Mouse (Mus musculus) heart, postnatal 14 days (tissue): ENCODE data around the gene Jakmip3. TPM values are rescaled to one million over a fixed set of nuclear protein-coding genes. Genes with fewer than 3 reads are reported as not detected.

ENCODE experiments used
- DNase-seq, 2 experiments: peaks; one replicate each; pipeline ENCODE4 v3.0.0; 2021 to 2022
- intact Hi-C: fragments of 180-260 bp; cut with DNase I; formaldehyde crosslinking; loops from one replicate; pipeline ENCODE4 v1.15.1; 2025
- long read RNA-seq, 2 experiments: library from polyadenylated mRNA; stranded (forward); transcript quantifications; one replicate each; pipeline ENCODE4 v2.0.0; 2021
- total RNA-seq, 2 experiments: library from RNA; stranded (reverse); gene quantifications; 2 replicates each; pipeline ENCODE4 v1.2.3; 2021

Jakmip3 gene
- under 1 TPM in 1 of 2 experiments, not detected in 1; 0.31 TPM for total RNA-seq
- long read RNA-seq, experiment 1, result 0 reads
- long read RNA-seq, experiment 2, result 0 reads

DNA sequence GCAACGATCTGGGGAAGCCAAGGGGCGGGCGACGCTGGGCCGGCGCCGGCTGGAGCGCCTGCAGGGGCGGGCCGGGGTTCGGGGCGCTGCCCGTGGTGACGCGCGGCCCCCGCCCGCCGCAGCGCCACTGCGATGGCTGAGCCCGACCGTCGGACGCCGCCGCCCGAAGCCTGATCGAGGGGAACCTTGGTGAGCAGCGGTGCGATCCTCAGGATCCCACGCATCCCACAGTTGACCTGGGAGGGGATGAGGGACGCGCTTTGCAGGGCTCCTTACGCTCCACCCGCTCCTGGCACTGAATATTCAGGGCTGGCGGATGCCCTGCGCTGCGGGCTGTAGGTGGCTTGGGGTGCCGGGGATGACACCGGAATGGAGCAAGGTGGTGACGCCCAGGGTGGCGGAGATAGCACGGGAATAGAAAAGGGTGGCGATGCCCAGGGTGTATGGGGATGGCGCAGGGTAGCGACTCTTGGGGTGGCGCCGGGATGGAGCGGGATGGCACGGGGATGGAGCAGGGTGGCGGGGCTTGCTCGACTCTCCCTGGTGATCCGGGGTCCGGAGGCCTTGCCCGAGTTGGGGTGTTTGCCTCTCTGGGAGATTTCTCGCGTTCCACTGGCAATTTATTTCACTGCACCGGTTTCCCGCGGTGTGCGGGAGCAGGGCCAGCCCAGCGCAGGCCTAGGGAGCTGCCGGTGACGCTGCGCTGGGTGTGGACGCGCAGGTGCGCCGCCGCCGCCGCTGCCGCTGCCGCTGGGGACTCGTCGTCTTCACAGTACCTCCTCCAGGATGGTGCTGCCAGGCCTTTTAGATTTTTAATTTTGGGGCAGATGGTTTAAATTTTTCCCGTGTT lies at the start of gene Jakmip3:
Gene Jakmip3 (plus strand): TSS at position 119 of the 850 bp plus-strand sequence.
- no peak for DNase-seq
- intact Hi-C loops, result loop anchor here (5.0 kb wide), 1 partner anchor 51 kb away; no protein-coding TSS in a partner anchor

DNA sequence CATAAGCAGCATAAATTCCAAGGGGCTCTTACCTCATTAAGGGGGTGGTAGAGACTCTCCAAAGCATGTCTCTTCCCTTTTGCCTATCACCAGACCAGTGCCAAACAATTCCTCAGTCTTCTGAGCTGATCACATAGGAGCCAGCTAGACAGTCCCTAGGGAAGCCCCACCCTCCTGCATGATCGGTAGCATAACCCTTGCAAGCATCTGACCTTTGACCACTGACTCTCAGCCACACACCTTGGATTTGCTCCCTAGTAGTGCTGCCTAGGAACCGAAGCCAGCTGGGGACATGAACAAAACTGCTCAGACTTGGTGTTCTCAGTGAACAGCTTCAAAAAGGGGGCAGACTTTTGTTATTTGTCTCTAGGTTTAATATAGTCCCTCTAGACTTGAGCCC lies 42.4 kb upstream of the Jakmip3 start:
- DNase-seq, result no peak
- intact Hi-C loops, result no loop called here

DNA sequence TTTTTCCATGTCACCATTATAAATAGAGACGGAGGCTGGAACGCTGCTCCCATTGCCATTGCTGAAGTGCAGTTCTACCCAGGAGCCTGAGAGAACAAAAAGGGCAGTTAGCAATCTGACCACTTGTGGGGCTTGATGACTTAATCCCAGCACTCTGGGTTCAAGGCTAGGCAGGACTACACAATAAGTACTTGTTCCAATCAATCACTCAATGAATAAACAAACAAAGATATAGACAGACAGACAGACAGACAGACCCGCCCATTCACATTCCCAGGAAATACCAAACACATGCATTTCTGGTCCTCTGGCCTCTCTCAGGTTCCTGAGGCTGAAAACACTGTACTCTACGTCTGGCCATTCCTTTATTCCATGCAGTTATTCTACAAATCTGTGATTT lies 41.8 kb upstream of the Jakmip3 start:
- intact Hi-C loops, result no loop called here
- DNase-seq, result no peak

DNA sequence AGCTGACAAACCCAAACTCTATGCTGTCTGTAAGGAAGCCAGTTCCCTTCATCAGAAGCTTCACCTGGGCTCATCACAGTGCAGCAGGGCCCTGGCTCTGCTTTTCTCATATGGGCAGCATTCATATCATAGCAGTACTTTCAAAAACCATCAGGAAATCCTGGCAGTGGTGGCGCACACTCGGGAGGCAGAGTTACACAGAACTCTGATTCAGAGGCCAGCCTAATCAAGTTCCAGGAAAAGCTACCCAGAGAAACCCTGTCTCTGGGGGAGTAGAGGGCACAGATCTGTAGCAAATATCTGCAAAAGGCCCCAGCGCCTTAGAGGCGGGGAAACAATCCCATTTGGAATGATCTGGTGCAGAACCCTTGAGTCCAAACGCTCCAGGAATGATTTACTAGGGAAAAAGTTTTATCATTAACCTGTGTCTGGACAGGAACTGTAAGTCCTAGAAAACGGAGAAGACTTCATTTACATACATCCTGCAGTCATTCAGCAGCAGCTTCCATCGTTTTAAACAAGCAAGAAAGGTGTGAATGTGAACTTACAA lies 36.6 kb upstream of the Jakmip3 start:
- intact Hi-C loops, result no loop called here

DNA sequence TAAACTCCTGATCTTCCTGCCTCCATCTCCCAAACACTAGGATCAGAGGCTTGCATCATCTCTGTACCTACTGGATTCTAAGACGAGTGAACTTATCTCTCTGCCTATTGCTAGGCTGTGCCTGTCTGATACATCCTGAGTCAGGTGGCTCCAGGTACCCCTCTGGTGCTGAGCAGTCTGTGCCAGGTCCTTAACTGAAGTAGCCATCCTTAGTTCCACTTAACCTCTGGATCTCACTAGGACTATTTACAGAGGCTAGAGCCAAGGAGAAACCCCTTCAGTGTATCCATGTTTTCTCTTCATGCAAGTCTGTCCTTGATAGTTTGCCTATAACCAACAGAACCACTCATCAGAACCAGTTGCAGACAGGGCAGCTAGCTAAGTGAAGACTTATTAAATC lies 34.1 kb upstream of the Jakmip3 start:
- intact Hi-C loops, result loop anchor here (5.0 kb wide), 1 partner anchor 59 kb away; the partner anchor contains the start of genes Mapk1ip1 and Ppp2r2d
- DNase-seq, result no peak

More for the DNA sequence above, 36.6 kb upstream of the Jakmip3 start:
- DNase-seq, result no peak

DNA sequence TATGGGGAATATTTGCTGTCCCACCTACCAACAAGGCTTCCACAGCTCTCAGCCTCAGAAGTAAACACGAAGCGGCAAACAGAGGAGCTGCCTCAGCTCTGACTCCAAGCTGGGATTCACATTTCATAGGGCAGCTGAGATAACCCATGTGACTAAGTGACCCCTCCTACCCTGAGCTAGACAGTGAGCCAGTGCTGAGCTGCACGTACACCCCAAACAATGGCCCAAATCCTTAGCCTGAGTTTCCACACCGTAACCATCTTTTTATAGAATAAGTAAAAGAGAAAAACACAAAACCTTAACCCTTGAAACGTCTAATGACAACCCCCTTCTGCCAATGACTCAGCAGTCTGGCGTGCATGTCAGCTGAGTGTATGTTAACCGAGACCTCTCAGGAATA lies 33.5 kb upstream of the Jakmip3 start:
- intact Hi-C loops, result loop anchor here (5.0 kb wide), 1 partner anchor 60 kb away; the partner anchor contains the start of genes Mapk1ip1 and Ppp2r2d
- peak; percentile 38 to 50 for DNase-seq

DNA sequence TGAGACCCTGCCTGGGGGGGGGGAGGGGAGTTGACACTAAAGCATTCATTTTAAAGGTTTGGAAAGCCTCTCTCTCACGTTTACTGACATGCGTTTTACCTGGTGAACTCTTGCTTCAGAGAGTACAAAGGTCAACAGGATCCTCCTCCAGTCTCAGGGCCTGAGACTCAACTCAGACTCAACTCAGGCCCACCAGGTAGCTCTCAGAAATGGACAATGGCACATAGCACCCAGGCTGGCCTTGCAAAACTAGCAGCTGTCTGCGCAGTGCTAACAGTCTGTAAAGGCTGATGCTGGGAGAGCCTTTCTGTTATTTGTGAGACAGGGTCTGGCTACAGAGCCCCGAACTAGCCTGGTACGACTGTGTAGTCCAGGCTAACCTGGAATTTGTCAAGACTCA lies 32.6 kb upstream of the Jakmip3 start:
- no peak for DNase-seq
- intact Hi-C loops, result loop anchor here (5.0 kb wide), 1 partner anchor 61 kb away; the partner anchor contains the start of genes Mapk1ip1 and Ppp2r2d

DNA sequence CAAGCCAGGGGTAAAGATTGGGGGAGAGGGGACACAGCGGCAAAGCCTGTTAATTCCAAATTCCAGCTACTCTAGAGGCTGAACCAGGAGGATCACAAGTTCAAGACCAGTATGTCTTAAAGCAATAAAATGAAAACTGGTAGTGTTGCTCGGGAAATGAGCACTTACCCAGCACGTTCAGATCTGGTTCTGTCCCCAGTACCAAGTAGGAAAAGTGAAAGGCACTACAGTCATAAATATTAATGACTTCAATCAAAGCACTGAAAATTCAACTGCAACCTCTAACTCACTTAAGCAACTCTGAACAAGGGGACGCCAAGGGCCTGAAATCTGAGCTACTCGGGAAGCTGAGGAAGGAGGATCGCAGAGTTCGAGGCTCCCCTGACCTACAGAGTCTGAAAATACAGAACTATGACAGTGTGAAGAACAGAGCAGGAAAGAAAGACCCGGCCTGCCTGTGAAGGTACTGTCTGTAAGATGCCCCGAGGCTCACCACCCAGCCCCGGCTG lies 31.7 kb upstream of the Jakmip3 start:
- intact Hi-C loops, result loop anchor here (5.0 kb wide), 1 partner anchor 62 kb away; the partner anchor contains the start of genes Mapk1ip1 and Ppp2r2d
- DNase-seq, result no peak

DNA sequence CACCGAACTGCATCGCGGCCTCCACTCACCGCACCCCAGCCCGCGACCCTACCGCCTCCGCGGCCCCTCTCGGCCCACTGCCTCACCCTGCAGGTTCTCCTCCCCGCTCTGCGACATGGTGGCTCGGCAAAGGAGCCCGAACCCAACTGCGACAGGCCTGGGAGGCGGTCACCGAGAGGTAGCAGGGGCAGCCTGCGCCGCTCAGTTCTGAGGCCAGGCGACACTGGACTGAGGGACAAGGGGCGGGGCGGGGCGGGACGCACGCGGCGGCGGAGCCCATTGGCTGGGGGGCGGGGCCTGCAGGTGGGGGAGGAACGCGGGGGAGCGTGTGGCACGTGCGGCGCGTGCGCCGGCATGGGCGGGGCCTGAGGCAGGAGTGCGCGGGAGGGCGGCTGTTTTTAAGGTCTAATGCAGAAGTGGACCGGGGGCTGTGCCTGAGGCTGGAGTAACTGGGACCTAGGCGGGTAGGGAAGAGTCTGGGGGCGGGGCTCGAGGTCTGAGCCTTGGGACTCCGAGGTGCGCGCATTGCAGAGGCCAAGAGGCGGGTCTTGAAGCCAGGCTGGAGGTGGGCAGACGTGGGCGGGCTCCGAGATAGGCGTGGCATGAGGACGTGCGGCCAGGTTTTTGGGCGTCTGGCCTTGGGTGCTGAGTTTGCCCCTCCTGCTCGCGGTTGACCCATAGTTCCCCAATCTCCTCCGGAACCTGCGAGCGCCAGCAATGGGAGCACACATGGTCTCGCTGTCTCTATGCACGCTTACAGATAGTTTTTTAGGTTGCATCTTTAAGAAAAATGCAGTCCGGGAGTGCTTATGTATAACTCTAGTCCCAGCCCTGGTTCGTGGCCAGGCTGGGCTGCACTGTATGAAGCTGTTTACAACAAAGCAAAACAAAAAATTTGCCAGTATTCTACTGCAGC lies 31.0 kb upstream of the Jakmip3 start, which contains the start of gene Bnip3:
Gene Bnip3 (minus strand): TSS at position 243 of the 916 bp plus-strand sequence.
- peak; percentile 90 to 94 for DNase-seq
- intact Hi-C loops, result loop anchor here (5.0 kb wide), 1 partner anchor 62 kb away; the partner anchor contains the start of genes Mapk1ip1 and Ppp2r2d

DNA sequence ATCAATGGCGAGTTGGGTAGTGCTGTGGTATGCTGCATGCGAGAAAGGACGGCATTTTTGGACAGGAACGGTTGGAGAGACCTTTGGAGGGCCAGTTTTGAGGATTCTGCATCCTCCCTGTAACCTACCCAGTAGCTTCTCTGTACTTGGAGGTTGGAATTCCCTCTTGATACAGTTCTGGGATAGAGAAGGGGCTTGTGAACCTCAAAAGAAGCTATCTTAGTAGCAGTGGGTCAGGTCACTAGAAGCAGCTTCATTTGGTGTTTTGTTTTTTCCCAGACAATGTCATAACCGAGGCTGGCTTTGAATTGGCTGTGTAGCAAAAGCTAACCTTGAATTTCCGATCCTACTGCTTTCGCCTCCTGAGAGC lies 30.4 kb upstream of the Jakmip3 start:
- no peak for DNase-seq
- intact Hi-C loops, result no loop called here

DNA sequence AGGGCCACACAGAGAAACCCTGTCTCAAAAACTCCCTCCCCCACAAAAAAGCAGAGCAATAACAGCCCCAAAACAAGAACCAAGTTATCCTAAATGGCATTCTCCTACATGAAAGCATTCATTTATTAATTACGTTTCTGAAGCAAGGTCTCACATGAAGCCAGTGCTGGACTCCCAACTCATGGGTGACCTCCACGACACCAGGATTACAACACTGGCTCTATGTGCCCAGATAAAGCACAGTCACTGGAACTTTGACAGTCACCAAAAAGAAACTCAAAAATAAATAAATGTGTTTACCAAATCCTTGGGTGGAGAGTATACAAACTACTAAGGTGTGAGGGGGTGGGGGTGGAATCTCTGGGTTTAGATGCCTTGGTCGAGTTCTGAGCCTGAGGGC lies 26.9 kb upstream of the Jakmip3 start:
- intact Hi-C loops, result no loop called here
- no peak for DNase-seq

DNA sequence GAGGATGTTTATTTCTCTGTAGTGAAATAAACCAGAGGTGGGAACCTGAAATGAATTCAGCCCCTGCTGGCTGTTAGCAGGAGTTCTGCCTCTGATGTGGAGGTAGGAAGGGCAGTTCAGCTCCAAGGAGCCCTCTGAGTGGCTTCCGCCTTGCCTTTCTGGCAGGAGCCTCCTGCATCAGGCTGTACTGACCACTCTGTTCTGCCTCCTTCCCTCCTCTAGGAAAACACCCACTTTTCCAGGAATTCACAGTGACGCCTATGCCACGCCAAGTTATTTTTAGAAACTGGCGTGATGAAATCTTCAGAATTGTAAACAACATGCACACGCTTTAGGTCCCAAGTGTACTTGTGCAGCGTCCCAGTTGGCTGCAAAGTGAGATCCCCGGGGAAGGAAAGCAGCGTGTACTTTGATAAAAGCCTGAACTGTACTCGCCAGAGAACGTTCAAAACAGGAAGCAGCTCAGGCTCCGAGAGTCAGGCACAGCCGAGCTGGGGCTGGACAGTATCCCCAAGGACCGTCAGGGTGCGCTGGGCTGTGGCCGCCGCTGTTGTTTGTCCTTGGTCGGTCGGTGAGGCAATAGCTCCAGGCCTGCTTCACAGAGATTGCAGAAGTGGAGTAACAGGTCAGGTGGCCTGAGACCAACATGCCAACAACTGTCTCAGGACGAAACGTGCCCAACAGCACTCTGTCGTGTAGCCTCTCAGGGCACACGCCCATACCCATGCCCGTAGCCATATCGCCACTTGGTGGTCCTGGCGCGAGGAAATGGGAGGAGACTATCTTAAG lies 21.2 kb upstream of the Jakmip3 start:
- peak; percentile 84 to 85 for DNase-seq
- intact Hi-C loops, result no loop called here

DNA sequence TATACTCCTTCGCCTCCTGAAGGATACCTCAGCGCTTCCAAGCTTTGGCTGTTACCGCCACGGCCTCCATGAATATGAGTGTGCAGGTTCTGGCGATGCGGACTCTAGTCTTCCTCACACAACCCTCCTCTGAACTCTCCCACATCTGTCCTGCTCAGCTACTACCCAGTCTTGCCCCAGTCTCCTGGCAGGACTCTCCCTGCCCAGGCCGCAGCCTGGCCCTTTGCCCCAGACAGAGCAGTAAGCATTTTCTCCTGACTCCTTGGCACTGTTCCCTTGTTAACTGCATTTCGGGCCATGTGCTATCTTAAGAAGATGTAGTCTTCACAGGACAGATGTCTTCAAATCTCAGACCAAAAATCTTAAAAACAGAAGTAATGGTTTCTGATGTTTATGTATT lies 18.9 kb upstream of the Jakmip3 start:
- DNase-seq, result no peak
- intact Hi-C loops, result loop anchor here (1.0 to 10.0 kb wide), 2 partner anchors 79 to 187 kb away; no protein-coding TSS in a partner anchor

DNA sequence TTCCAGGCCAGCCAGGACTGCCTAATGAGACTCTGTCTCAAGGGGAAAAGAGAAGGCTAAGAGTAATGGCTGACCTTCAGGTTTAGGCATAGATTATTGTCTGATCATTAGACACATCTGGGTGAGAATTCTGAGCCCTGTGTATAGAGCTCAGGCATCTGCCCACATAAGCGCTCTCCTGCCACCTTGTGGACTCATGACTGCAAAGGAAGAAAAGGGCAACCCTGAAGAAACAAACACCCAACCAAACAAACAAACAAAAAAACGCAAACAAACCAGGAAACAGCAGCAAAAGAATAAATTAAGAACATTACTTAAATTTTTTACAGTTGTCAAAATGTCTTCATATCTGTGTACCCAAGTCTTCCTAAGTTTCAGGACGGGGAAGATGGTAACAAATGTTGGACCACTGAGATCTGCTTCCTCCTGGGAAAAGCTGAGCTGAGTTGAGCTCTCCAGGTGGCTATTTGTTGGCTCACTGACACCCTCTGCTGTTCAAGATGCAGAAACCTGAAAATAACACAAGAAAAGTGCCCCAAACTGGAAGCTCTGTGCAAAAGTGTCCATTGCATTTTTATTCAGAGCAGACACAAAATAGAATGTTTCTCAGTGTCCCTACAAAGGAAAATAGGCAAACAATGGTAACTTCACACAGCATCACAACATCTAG lies 16.6 kb upstream of the Jakmip3 start:
- peak; percentile 43 to 46 for DNase-seq
- intact Hi-C loops, result loop anchor here (1.0 to 10.0 kb wide), 2 partner anchors 84 to 189 kb away; no protein-coding TSS in a partner anchor

DNA sequence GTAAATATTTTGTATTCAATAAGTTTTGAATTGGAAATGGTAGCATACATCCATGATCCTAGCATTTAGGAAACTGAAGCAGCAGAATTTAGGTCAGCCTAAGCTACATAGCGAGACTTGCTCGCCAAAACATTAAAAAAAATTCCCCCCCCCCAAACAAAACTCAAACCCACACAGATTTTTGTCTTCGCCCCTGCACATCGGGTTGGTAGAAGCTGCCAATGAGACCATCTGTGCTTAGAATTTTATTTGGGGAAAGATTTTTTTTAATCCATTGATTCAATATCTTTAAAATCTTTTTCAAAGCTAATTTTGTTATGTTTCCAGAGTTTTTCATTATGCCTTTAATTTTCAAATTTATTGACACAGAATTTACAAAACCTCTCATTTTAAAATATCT lies 12.1 kb upstream of the Jakmip3 start:
- DNase-seq, result no peak
- intact Hi-C loops, result loop anchor here (10.0 kb wide), 1 partner anchor 194 kb away; no protein-coding TSS in a partner anchor

DNA sequence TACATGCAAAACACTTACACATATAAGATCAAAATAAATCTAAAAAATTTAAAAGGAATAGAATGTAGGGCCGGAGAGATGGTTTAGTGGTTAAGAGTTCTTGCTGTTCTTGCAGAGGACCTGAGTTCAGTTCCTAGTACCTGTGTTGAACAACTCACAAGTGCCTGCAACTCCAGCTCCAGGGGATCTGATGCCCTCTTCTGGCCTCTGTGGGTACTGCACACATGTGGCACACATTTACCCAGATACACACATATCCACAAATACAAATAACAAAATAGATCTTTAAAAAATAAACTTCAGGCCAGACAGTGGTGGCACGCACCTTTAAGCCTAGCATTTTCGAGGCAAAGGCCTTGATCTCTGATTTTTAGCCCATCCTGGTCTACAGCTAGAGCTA lies 6.0 kb upstream of the Jakmip3 start:
- intact Hi-C loops, result no loop called here
- DNase-seq, result no peak

DNA sequence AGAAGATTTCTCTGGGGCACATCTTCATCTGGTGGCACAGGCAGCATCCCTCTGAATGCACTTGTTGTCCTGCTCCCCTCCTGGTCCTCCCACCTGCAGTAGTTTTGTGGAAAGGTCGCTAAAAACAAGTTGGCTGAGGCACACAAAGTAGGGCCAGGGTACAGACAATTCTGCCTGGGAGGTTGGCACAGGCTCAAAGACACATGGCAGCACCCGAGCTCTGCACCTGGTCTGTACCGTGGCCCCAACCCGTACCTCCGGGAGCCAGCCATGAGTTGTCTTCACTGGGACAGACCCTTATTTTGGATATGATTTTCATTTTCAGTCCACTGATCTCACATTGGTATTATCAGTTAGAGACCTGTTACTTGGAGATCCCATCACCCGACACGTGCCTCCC lies 1.5 kb upstream of the Jakmip3 start:
- intact Hi-C loops, result no loop called here
- no peak for DNase-seq

DNA sequence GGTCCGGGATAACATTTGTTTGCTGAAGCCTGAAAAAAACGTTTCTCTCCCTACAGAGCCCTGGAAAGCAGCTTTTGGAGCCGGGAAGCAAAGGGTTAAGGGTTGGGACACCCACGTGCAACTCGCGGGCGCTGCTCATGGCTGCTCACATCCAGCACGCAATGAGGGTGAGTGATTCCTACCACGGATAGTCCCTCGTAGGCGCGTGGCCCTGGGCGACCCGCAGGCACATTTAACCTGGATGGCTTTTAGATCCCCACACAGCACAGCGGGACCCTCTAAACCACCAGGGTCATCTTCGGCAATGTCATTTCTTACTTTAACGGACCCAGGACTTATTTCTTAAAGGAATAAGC lies 296 bp upstream of the Jakmip3 start:
- DNase-seq, result no peak
- intact Hi-C loops, result loop anchor here (5.0 kb wide), 1 partner anchor 52 kb away; no protein-coding TSS in a partner anchor

DNA sequence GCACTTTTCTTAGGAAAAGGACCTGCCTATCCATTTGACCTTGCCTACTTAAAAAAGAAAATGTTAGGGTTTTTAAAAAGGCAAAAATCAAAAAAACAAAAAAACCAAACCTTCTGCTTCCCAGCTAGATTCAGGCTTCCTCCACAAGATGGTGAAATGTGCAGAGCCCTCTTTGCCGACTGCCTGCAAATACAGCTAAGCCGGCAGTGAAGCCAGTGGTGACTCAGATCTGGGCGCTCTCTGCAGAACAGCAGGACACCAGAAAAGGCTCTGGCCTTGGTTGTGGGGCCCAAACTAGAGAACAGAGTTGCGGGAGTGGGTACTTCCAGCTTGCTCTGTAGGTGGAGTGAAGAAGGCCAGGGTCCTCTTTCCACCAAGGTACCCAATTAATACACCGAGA lies 1.0 kb downstream of the Jakmip3 start:
- intact Hi-C loops, result loop anchor here (5.0 kb wide), 1 partner anchor 51 kb away; no protein-coding TSS in a partner anchor
- no peak for DNase-seq
